Mouse (Mus musculus) T-helper 17 cell (primary cell): ENCODE measurements around the gene Htr3b.
"Not testable (repeated sequence)": the region's sequence is repeated elsewhere in the genome, so short reads cannot be mapped to it uniquely, and the experiment has no call there.

Experiments
- in situ Hi-C, 2 experiments: fragments of 300-600 bp; cut with MboI, MseI; formaldehyde crosslinking; loops; 1 replicate in 1 of 2; 2 replicates in 1 of 2; pipeline ENCODE4 v1.15.1; 2025; ENCODE audit warnings: high pct_unique_total_duplicates in 2 of 2

Htr3b gene

DNA sequence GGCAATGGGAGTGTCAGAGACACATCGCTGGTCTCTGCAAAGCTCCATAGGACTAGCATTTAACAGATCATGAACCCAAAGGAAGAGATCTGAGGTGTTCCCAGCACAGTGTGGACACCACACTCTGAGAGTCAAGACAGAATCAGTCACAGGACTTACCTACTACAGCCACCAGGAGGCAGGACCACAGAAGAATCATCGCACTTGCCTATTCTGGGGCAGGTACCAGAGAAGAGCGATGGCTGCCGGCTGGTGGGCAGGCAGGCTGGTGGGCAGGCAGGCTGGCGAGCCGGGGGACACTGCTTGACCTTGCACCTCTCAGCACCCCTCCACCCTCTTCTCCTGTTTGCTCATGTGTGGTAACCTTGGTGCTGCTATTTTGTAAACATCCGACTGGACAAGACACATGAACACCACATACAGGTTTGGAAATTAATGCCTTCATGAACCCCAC lies at the start of gene Htr3b:
Gene Htr3b (minus strand): TSS at position 404 of the 454 bp plus-strand sequence.
- in situ Hi-C loops, result loop anchor here in 1 of 2 experiments (25.0 kb wide), 1 partner anchor 523 kb away; the partner anchor contains the start of gene Ttc12

DNA sequence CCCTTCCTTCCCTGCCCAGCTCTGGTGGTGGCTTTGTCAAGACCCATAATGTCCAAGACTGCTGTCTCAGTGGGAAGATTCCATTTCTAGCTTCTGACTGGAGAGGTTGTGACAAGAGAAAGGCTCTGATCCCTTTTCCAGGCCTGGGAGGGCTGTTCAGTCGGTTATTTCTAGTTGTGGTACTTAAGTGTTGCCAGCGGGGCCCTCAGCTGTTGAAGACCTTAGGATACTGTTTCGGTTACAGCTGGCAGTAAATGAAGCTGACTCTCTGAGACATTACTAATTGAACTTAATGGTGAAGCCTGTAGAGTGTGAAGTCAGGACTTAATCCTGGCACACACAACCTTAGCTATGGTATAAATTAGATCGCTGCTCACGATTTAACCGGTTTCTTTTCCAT lies 34.5 kb upstream of the Htr3b start:
- in situ Hi-C loops, result loop anchor here in 1 of 2 experiments (10.0 kb wide), 1 partner anchor 486 kb away; the partner anchor contains the start of gene Ttc12

GRCm38 (mm10) chr9:48995735-48996134 lies 30.9 kb upstream of the Htr3b start:
- in situ Hi-C loops, result loop anchor here in 1 of 2 experiments (10.0 kb wide), 1 partner anchor 489 kb away; the partner anchor contains the start of gene Ttc12

DNA sequence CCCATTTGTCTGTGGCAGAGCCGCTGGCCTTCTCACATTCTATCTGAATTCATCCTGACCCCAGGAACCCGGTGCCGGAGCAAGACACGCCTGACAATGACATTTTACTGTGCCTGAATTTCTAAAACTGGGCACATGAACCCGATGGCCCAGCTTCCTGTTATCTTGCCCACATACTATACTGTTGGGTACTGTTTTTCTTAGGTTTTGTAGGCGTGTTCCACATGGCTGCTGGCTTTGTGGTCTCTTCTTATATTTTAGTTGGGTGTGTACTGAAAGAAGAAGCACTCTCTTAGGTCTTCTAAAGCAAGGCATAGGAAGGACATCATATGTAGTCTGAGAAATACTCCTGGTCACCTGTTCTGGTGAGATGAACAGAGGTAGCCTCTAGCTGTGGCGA lies 30.0 kb upstream of the Htr3b start:
- in situ Hi-C loops, result loop anchor here in 1 of 2 experiments (5.0 to 10.0 kb wide), 2 partner anchors 63 to 490 kb away; partner anchors contain the start of genes Ttc12 and Zw10

DNA sequence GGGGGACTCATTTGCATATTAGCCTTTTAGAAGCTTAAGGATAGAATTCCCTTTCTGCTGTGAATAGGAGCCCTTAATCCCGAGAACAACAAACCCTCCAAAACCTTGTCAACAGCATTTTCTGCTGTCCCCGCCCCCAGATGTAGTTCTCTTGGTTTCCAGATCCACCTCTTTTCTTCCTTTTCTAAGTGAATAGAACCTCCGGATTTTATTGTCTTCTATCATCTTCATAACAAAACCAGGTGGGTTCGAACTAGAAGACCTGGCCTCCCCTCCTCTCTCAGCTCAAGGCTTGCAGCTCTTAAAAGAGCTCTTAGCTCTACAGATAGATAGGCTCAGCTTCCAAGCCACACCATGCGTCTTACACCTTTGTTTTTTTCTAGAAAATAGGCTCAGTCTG lies 26.9 kb upstream of the Htr3b start:
- in situ Hi-C loops, result loop anchor here in 1 of 2 experiments (5.0 to 10.0 kb wide), 2 partner anchors 66 to 493 kb away; partner anchors contain the start of genes Ttc12 and Zw10

GRCm38 (mm10) chr9:48987201-48988101 lies 22.7 kb upstream of the Htr3b start:
- in situ Hi-C loops, result no loop called here

GRCm38 (mm10) chr9:48986616-48987141 lies 21.9 kb upstream of the Htr3b start:
- in situ Hi-C loops, result no loop called here

- in situ Hi-C loops, result no loop called here
Observed at GRCm38 (mm10) chr9:48985708-48986088, 20.9 kb upstream of the Htr3b start.

GRCm38 (mm10) chr9:48984845-48985707 lies 20.3 kb upstream of the Htr3b start, which contains the start of gene Usp28:
Gene Usp28, plus strand, starts transcription at chr9:48985375.
- in situ Hi-C loops, result no loop called here

DNA sequence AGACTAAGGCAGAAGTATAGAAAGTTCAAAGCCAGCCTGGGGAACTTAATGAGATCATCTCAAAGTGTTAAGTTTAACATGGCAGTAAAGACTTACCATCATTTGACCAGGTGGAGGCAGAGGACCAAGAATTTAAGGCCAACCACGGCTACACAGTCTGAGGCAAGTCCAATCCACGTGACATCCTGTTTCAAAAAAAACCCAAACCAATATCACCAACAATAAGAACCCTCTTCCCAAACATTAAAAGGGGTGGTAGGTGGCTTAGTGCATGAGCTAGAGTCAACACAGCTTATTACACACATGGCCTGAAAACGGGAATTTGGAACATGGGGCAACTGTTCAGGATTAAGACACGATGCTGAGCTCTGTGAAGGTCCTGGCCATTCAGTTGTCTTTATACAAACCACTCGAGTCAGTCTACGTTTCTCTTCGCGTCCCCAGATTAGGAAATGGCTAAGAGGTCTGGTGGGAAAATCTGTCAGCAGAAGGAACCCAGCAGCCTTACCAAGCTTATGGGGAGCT lies 19.6 kb upstream of the Htr3b start:
- in situ Hi-C loops, result no loop called here

- in situ Hi-C loops, result not testable (repeated sequence)
Observed at GRCm38 (mm10) chr9:48983801-48984200, 19.0 kb upstream of the Htr3b start.

GRCm38 (mm10) chr9:48981827-48982226 lies 17.0 kb upstream of the Htr3b start:
- in situ Hi-C loops, result no loop called here

GRCm38 (mm10) chr9:48980781-48981180 lies 16.0 kb upstream of the Htr3b start:
- in situ Hi-C loops, result no loop called here

- in situ Hi-C loops, result no loop called here
Observed at GRCm38 (mm10) chr9:48980371-48980770, 15.6 kb upstream of the Htr3b start.

GRCm38 (mm10) chr9:48976661-48977355 lies 12.0 kb upstream of the Htr3b start:
- in situ Hi-C loops, result loop anchor here in 1 of 2 experiments (5.0 to 10.0 kb wide), 2 partner anchors 70 to 322 kb away; no protein-coding TSS in a partner anchor

- in situ Hi-C loops, result loop anchor here in 1 of 2 experiments (10.0 to 25.0 kb wide), 2 partner anchors 318 to 515 kb away; partner anchors contain the start of gene Ttc12
Observed at GRCm38 (mm10) chr9:48972494-48972893, 7.7 kb upstream of the Htr3b start.

DNA sequence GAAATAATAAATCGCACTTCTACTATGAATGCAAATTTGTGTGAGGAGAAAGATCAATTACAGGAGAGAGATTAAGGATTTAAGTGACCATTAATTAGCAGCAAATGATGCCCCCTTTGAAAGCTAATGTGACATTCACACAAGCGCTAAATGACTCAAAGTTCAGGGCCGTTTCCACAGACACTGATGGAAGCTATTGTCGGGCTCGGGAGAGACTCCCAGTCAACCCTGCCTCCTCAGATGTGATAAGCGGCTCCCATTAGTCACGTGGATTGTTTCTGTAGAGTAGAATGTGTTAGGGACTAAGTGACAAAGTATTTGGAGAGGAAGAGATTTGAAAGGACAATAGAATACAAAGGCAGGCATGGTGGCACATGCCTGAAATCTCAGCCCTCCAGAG lies 2.7 kb downstream of the Htr3b start:
- in situ Hi-C loops, result loop anchor here in 1 of 2 experiments (25.0 kb wide), 1 partner anchor 525 kb away; the partner anchor contains the start of gene Ttc12

DNA sequence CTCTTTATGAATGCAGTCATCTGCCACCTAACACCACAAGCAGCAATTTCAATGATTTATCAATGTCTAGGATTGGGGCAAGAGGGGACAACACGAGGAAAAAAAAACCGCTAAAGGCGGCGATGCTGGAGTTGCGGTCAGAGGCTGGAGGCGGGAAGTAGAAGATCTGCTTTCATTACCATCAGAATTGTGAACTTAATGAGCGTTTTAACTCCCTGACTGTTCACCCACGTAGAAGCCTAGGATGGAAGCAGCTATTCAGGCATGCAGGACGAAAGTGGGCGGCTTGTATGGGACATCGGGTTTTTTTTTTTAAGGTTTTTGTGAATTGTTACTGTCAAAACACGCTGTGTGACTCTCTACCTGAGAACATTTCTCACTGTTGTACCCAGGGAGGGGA lies 3.5 kb downstream of the Htr3b start:
- in situ Hi-C loops, result loop anchor here in 1 of 2 experiments (25.0 kb wide), 1 partner anchor 526 kb away; the partner anchor contains the start of gene Ttc12

DNA sequence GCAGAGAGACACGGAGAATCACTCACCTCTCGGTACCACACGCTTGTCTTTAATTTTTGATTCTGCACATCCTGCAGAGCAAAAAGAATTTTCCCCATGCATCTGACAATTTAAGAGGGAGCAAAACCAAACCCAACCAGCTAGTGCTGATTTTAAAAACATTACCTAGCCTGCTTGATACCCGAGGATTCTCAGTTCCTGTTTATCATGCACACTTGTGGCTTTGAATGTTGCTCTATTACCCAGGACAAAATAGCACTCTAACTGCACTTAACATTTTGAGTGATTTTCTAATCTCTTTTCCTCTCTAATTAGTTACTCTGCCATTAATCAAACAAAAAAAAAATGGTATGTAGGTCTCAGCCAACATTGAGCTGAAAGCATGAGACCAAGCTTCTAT lies 17.2 kb downstream of the Htr3b start:
- in situ Hi-C loops, result no loop called here

DNA sequence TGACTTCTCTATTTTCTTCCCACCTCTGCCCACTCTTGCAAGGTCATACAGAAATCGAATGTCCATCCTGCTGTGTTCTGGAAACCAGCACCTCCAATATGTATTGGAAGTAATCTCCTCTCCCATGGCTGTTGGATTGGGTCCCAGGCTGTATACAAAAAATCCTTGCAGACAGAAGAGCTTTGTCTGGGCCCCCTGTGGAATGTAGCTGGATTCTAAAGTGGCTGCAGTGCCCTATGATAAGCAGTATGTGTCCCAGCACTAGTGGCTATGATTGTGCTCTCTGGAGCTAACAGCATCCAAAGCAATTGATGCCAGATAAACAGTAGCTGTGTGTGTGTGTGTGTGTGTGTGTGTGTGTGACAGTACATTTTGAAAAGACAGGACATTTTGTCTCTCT lies 22.4 kb downstream of the Htr3b start:
- in situ Hi-C loops, result no loop called here
